Mouse (Mus musculus) adrenal gland, postnatal 25 days (tissue): ENCODE results near the gene 1700001O22Rik. TPM values are rescaled to one million over a fixed set of nuclear protein-coding genes. Genes with fewer than 3 reads are reported as not detected.

Experiments
- DNase-seq: peaks from one replicate; pipeline ENCODE4 v3.0.0; 2021; ENCODE audit warnings: mixed read lengths
- long read RNA-seq: library from polyadenylated mRNA; stranded (forward); transcript quantifications from one replicate; pipeline ENCODE4 v2.0.0, GENCODE M21; 2021
- total RNA-seq: library from RNA; stranded (reverse); gene quantifications from 2 replicates; pipeline ENCODE4 v1.2.3, GENCODE M21; 2021

1700001O22Rik gene
- total RNA-seq: 5.0 and 5.9 TPM in 2 replicates
- long read RNA-seq, partial matches to known transcripts: 0 of 1 reads
- long read RNA-seq, other reads (novel, unspliced or antisense): 0 of 1 reads

GRCm38 (mm10) chr2:30803604-30804003, at the start of gene 1700001O22Rik:
Gene 1700001O22Rik, minus strand, starts transcription at chr2:30803661.
- DNase-seq: no peak

- no peak for DNase-seq
Observed at GRCm38 (mm10) chr2:30852771-30853313, 49.4 kb upstream of the 1700001O22Rik start.

- no peak for DNase-seq
Observed at GRCm38 (mm10) chr2:30850581-30850980, 47.1 kb upstream of the 1700001O22Rik start.

DNA sequence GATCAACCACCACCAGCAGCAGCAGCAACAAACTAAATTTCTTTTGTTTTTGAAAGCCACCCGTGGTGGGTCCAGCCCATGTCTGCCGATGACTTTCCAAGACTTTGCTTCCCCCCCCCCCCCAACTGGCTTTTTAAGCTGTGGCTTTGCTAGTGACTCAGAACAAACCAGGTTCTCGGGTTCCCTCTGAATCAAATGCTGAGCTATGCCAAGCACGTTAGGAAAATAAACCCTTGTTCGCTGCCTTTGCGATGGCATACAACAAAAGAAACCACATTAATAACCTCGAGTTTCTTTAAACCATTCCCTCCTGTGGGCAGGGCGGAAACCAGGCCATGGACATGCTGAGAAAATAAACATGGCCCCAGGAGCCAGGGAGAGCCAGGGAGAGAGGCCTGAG, 44.7 kb upstream of the 1700001O22Rik start:
- DNase-seq: no peak

GRCm38 (mm10) chr2:30846723-30847122, 43.3 kb upstream of the 1700001O22Rik start:
- DNase-seq: no peak

DNA sequence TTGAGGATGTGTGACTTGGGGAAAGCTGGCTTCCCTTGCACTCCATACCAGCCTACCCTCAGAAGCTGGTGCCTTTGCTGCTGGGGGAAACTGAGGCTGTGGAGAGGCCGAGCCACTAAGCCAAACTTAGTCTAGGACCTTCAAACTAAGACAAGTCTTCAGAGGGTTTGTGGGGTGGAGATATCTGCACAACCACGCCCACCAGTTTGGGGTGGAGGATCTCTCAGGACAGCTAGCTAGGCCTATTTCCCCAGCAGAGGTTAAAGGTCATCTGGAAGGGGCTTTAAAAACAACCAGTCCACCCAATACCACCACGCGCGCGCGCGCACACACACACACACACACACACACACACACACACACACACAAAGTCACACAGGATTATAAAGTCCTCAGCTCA, 42.8 kb upstream of the 1700001O22Rik start:
- DNase-seq: no peak

- DNase-seq: peak; percentile 36
Observed at GRCm38 (mm10) chr2:30845152-30846070, 42.0 kb upstream of the 1700001O22Rik start.

DNA sequence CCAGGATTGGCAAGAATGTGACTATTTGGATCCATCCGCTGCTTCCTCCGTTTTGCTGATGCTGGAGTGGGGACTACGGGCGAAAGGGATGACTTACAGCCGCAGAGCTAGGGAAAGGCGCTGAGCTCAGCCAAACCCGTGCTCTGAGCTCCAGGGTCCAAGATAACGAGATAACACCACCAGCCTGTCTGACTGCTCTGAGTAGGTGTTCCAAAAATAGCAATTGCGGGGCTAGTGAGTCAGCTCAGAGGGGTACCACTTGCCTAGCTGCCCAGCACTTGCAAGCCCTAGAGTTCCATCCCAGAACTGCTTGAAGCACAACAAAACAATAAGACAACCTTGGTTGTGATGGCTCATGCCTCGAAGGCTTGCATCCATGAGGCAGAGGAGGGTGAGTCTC, 39.2 kb upstream of the 1700001O22Rik start:
- DNase-seq: no peak

GRCm38 (mm10) chr2:30836238-30836990, 33.0 kb upstream of the 1700001O22Rik start:
- DNase-seq: no peak

- DNase-seq: no peak
Observed at GRCm38 (mm10) chr2:30834373-30835022, 31.0 kb upstream of the 1700001O22Rik start, which contains the start of gene Prrx2. Gene Prrx2, plus strand, starts transcription at chr2:30834972.

DNA sequence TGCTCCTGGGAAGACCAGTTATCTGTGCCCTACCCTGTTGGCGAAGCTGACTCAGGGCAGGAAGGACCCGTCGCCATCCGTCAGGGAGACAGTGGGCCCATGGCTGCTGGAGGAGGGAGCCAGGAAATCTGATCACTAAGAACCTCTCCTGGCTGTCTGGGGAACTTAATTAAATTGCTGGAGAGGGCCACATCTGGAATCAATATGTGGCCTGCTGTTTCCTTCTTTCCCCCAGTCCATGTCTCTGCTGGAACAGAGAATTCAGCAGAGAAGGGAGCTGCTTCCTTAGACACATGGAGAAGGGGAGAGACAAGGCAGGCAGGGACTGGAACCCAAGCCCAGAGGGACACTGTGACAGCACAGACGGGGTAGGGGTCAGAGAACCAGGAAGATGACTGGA, 30.2 kb upstream of the 1700001O22Rik start:
- no peak for DNase-seq

GRCm38 (mm10) chr2:30830283-30830795, 26.9 kb upstream of the 1700001O22Rik start, which contains the start of gene Asb6:
Gene Asb6, minus strand, starts transcription at chr2:30830333.
- no peak for DNase-seq

GRCm38 (mm10) chr2:30829315-30829714, 25.9 kb upstream of the 1700001O22Rik start:
- DNase-seq: no peak

- peak; percentile 97 for DNase-seq
Observed at GRCm38 (mm10) chr2:30827749-30828475, 24.5 kb upstream of the 1700001O22Rik start.

- DNase-seq: peak; percentile 56
Observed at GRCm38 (mm10) chr2:30826825-30827748, 23.6 kb upstream of the 1700001O22Rik start.

DNA sequence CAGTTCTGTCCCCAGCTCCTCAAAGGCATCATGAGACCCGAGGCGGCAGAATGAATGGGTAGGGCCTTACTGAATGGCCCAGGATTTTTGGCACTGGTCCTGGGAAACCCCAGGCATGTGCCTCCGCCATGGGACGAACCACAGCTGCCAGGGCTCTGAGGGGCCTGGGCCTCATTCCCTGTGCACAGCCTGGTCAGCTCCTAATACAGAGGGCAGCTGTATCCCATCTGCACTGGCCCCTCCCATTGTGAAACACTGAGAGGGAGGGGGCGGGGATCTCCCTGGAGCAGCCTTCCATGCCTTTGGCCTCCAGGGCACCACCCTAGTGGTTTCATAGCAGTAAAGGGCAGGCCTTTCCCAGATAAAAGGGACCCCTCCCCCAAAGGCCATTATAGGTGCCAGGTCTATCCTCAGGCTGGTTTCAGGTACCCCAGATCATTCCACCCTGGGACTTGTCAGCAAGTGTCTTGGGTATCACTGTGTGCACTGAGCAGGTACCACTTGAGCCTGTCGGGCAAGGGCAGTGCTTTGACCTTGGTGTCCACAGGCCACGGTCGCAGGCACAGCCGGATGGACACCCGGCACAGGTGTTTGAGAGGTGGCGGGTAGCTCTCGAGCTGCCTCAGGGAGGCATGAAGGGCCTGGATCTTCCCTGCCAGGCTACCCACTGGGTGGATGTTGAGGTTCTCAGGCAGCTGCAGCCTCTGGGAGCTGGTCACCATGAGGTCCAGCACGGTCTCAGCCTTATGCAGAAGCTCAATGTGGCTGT, 20.1 kb upstream of the 1700001O22Rik start:
- DNase-seq: no peak

DNA sequence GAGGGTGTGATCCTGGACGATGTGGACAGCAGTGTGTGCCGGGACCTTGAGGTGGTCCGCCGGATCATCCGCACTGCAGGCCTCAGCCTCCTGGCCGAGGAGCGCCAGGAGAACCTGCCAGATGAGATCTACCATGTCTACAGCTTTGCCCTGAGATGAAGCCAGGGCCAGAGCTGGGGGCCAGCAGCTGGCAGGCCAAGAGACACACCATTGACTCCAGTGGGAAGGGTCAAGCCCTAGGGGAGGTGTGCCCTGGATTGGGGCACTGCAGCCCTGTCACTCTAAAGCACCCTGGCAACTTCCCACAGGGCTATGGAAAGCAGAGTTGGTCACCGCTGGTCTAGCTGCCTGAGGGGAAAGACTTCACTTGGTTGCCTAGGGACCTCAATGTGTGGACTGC, 19.0 kb upstream of the 1700001O22Rik start:
- DNase-seq: no peak

- no peak for DNase-seq
Observed at GRCm38 (mm10) chr2:30821073-30821472, 17.6 kb upstream of the 1700001O22Rik start.

GRCm38 (mm10) chr2:30819873-30820272, 16.4 kb upstream of the 1700001O22Rik start:
- no peak for DNase-seq
